Mouse (Mus musculus): ENCODE data around the gene Otos.

DNA sequence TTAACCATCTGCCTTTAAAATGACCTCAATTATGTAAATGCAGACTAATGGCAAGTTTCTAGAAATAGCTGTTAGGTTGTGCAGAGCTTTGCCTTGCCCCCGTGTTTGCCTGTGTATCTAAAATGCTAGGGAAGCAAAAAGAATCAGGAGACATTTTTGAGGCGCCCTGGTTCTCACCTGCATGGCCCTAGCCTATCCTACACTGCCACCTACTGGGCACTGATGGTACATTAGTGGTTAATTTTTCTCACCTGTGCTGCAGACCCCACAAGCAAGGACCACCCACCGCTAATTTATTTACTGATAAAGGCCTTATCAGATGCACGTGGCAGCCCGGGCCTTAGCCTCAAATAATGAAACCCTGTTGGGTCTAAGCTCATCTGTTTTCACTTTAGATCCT, 37.6 kb downstream of the Otos start:
- TF ChIP-seq USF1 (IDR thresholded peaks at IDR 0.05; ENCODE audit: low read depth) (no peak), CTCF (IDR thresholded peaks at IDR 0.05; ENCODE audit: control insufficient read depth, insufficient read depth, insufficient read length) (peak; percentile 46), MYOD1 (IDR thresholded peaks at IDR 0.05; ENCODE audit: control insufficient read depth, insufficient read length, low read depth) (no peak), MAX (IDR thresholded peaks at IDR 0.05) (no peak)
